Mouse (Mus musculus): ENCODE measurements around the gene Gm10521. TPM values are rescaled to one million over a fixed set of nuclear protein-coding genes. Genes with fewer than 3 reads are reported as not detected.

Gm10521 gene
- total RNA-seq, 2 experiments from 2014 or later, result 0.16 to 0.20 TPM

DNA sequence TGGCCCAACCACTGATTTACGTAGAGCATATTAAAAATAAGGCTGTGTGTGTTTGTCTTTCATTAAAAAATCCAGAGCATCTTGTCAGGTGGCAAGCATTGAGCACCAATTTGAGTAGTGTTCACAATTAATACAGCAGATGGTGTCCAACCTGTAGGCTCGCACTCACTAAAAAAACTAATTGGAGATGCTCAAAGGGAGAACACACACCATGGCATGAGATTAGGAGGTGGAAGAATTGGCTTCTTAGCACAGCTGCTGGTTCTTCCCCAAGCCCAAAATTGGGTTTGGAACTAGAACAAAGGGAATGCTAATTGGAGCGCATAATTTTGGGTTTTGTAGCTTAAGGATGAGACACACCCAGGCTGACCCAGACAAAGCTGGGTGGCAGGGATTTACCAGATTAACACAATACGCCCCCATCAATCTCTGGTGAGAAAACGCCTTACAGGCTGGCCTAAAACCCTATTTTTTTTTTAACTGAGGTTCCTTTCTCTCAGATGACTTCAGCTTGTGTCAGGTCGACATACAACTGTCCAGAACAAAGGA lies 51.1 kb downstream of the Gm10521 start:
- no peak for DNase-seq (ENCODE audit: low spot score in 2 of 2)

Other genes with a start within 250 kb of the Gm10521 start
- gene Slamf7, start 242.6 kb upstream of the Gm10521 start, total RNA-seq (2021), result under 1 TPM in 1 of 2 experiments, not detected in 1; 0.20 TPM
- gene Cd48, start 213.7 kb upstream of the Gm10521 start, total RNA-seq (2021), result 1 to 10 TPM; 2.0 to 2.2 TPM
- gene Slamf1, start 128.5 kb upstream of the Gm10521 start, total RNA-seq (2021), result under 1 TPM; 0.18 to 0.32 TPM
- 1 to 10 TPM; 3.3 to 3.4 TPM for gene Cd84, start 56.0 kb upstream of the Gm10521 start, total RNA-seq (2021)
- gene Slamf6, start 21.9 kb downstream of the Gm10521 start, total RNA-seq (2021), result under 1 TPM; 0.21 to 0.39 TPM
- gene Vangl2, start 132.8 kb downstream of the Gm10521 start, total RNA-seq (2021), result 10 to 100 TPM in 1 of 2 experiments, 1 to 10 TPM in 1; 9.6 to 10.4 TPM
- gene Nhlh1, start 161.9 kb downstream of the Gm10521 start, total RNA-seq (2021), result not detected
- 100 to 1,000 TPM; 162 to 172 TPM for gene Copa, start 186.9 kb downstream of the Gm10521 start, total RNA-seq (2021)
- gene Ncstn, start 187.1 kb downstream of the Gm10521 start, total RNA-seq (2021), result 10 to 100 TPM; 62.9 to 65.4 TPM
- 100 to 1,000 TPM; 130 to 147 TPM for gene Pex19, start 231.1 kb downstream of the Gm10521 start, total RNA-seq (2021)